13 mouse cellular contexts compared by ENCODE assay signal in genomic region chr3:119256516-119256915, GRCm38 (mm10).
A peak's percentile ranks its signal among the peaks of the same experiment; 100 is the strongest.
DNase-seq lines count a peak whose midpoint lies in the region; ATAC-seq and TF ChIP-seq lines count a peak whose summit lies in the region.
"Had no signal": no experiment of that assay in that cellular context is flagged by ENCODE, and none has a peak within 500 bp of the region (broad histone marks: within the 10 kb centered on the region; RNA-seq: fewer than 3 reads in every experiment).

No protein-coding gene starts in this region.

- H3K4me1 ChIP-seq in forebrain, postnatal 0 days (ENCODE audit: insufficient read depth): no peaks in the 10 kb centered on the region
- no peaks in the 10 kb centered on the region for H3K4me1 ChIP-seq in forebrain, embryonic 15.5 days
- H3K4me1 ChIP-seq in midbrain, embryonic 12.5 days: no peaks in the 10 kb centered on the region
- no peaks in the 10 kb centered on the region for H3K4me1 ChIP-seq in midbrain, embryonic 15.5 days
- H3K4me1 ChIP-seq in embryonic facial prominence, embryonic 14.5 days (ENCODE audit: control insufficient read depth, insufficient read depth, low read length): no peaks in the 10 kb centered on the region
- no peaks in the 10 kb centered on the region for H3K4me1 ChIP-seq in heart, embryonic 11.5 days (ENCODE audit: control insufficient read depth, insufficient read depth, low read length)
- H3K4me1 ChIP-seq: embryonic facial prominence, embryonic 15.5 days; neural tube, embryonic 13.5 days had no signal

- no peaks in the 10 kb centered on the region for H3K27me3 ChIP-seq in forebrain, postnatal 0 days (ENCODE audit: insufficient read depth, low read length)
- no peaks in the 10 kb centered on the region for H3K27me3 ChIP-seq in forebrain, embryonic 15.5 days
- no peaks in the 10 kb centered on the region for H3K27me3 ChIP-seq in midbrain, embryonic 12.5 days
- no peaks in the 10 kb centered on the region for H3K27me3 ChIP-seq in midbrain, embryonic 15.5 days (replicated peaks)
- no peaks in the 10 kb centered on the region for H3K27me3 ChIP-seq in embryonic facial prominence, embryonic 14.5 days (replicated peaks; ENCODE audit: control insufficient read depth, insufficient read depth, low read length)
- no peaks in the 10 kb centered on the region for H3K27me3 ChIP-seq in heart, embryonic 11.5 days (ENCODE audit: control insufficient read depth, insufficient read depth, low read length)
- H3K27me3 ChIP-seq: embryonic facial prominence, embryonic 15.5 days; heart, embryonic 15.5 days; limb, embryonic 13.5 days; neural tube, embryonic 13.5 days had no signal

- no peak overlapping the region for H3K27ac ChIP-seq in forebrain, postnatal 0 days (ENCODE audit: low read depth, low read length)
- no peak overlapping the region for H3K27ac ChIP-seq in forebrain, embryonic 15.5 days (replicated peaks)
- no peak overlapping the region for H3K27ac ChIP-seq in midbrain, embryonic 12.5 days (replicated peaks)
- no peak overlapping the region for H3K27ac ChIP-seq in midbrain, embryonic 15.5 days
- no peak overlapping the region for H3K27ac ChIP-seq in embryonic facial prominence, embryonic 14.5 days (replicated peaks; ENCODE audit: low read depth, low read length)
- no peak overlapping the region for H3K27ac ChIP-seq in heart, embryonic 11.5 days (ENCODE audit: low read depth, low read length)
- H3K27ac ChIP-seq: embryonic facial prominence, embryonic 15.5 days; heart, embryonic 15.5 days; limb, embryonic 13.5 days; neural tube, embryonic 13.5 days had no signal

- WGBS in forebrain, postnatal 0 days: 21% methylated on average over 5 of the region's 5 CpGs
- 22% methylated on average over 5 of the region's 5 CpGs for WGBS in forebrain, embryonic 15.5 days
- WGBS in midbrain, embryonic 12.5 days: 50% methylated on average over 5 of the region's 5 CpGs
- 39% methylated on average over 5 of the region's 5 CpGs for WGBS in midbrain, embryonic 15.5 days
- WGBS in embryonic facial prominence, embryonic 14.5 days: 54% methylated on average over 5 of the region's 5 CpGs
- WGBS in heart, embryonic 11.5 days (ENCODE audit: insufficient replicate concordance): 51% methylated on average over 5 of the region's 5 CpGs

- no peaks in the 10 kb centered on the region for H3K9me3 ChIP-seq in forebrain, postnatal 0 days (ENCODE audit: low read length)
- no peaks in the 10 kb centered on the region for H3K9me3 ChIP-seq in forebrain, embryonic 15.5 days
- H3K9me3 ChIP-seq in midbrain, embryonic 12.5 days: no peaks in the 10 kb centered on the region
- H3K9me3 ChIP-seq in midbrain, embryonic 15.5 days: no peaks in the 10 kb centered on the region
- H3K9me3 ChIP-seq in embryonic facial prominence, embryonic 14.5 days (ENCODE audit: control insufficient read depth, low read length): no peaks in the 10 kb centered on the region
- H3K9me3 ChIP-seq in heart, embryonic 11.5 days (replicated peaks; ENCODE audit: control insufficient read depth, low read length): no peaks in the 10 kb centered on the region
- H3K9me3 ChIP-seq: embryonic facial prominence, embryonic 15.5 days; heart, embryonic 15.5 days; limb, embryonic 13.5 days; neural tube, embryonic 13.5 days had no signal

- ATAC-seq in forebrain, postnatal 0 days: no peak
- ATAC-seq in forebrain, embryonic 15.5 days (replicated peaks): no peak
- ATAC-seq in midbrain, embryonic 12.5 days (ENCODE audit: low FRiP score, low read depth): 0 out of 2 replicates have a peak, but pooled peaks have one; percentile 58
- no peak for ATAC-seq in midbrain, embryonic 15.5 days (replicated peaks)
- no peak for ATAC-seq in embryonic facial prominence, embryonic 14.5 days (ENCODE audit: low read depth)
- ATAC-seq in heart, embryonic 11.5 days (replicated peaks; ENCODE audit: insufficient number of reproducible peaks, low FRiP score, low TSS enrichment): no peak

- H3K4me2 ChIP-seq in forebrain, postnatal 0 days (ENCODE audit: low read depth): no peak overlapping the region
- no peak overlapping the region for H3K4me2 ChIP-seq in forebrain, embryonic 15.5 days (replicated peaks)
- H3K4me2 ChIP-seq in midbrain, embryonic 12.5 days (replicated peaks): no peak overlapping the region
- H3K4me2 ChIP-seq in midbrain, embryonic 15.5 days: no peak overlapping the region
- no peak overlapping the region for H3K4me2 ChIP-seq in embryonic facial prominence, embryonic 14.5 days (ENCODE audit: low read depth, low read length)
- no peak overlapping the region for H3K4me2 ChIP-seq in heart, embryonic 11.5 days
- H3K4me2 ChIP-seq: embryonic facial prominence, embryonic 15.5 days; heart, embryonic 15.5 days; limb, embryonic 13.5 days; neural tube, embryonic 13.5 days had no signal

- H3K9ac ChIP-seq in forebrain, postnatal 0 days: no peak overlapping the region
- no peak overlapping the region for H3K9ac ChIP-seq in forebrain, embryonic 15.5 days (replicated peaks)
- no peak overlapping the region for H3K9ac ChIP-seq in midbrain, embryonic 12.5 days (replicated peaks)
- no peak overlapping the region for H3K9ac ChIP-seq in midbrain, embryonic 15.5 days
- no peak overlapping the region for H3K9ac ChIP-seq in embryonic facial prominence, embryonic 14.5 days (ENCODE audit: low read depth, low read length)
- H3K9ac ChIP-seq in heart, embryonic 11.5 days (ENCODE audit: low read depth, low read length): no peak overlapping the region
- H3K9ac ChIP-seq: embryonic facial prominence, embryonic 15.5 days; heart, embryonic 15.5 days; limb, embryonic 13.5 days; neural tube, embryonic 13.5 days had no signal

- H3K36me3 ChIP-seq in forebrain, postnatal 0 days (ENCODE audit: insufficient read depth): no peaks in the 10 kb centered on the region
- H3K36me3 ChIP-seq in forebrain, embryonic 15.5 days: no peaks in the 10 kb centered on the region
- H3K36me3 ChIP-seq in midbrain, embryonic 12.5 days: no peaks in the 10 kb centered on the region
- H3K36me3 ChIP-seq in midbrain, embryonic 15.5 days (replicated peaks): no peaks in the 10 kb centered on the region
- no peaks in the 10 kb centered on the region for H3K36me3 ChIP-seq in embryonic facial prominence, embryonic 14.5 days (ENCODE audit: control insufficient read depth, insufficient read depth, low read length)
- H3K36me3 ChIP-seq in heart, embryonic 11.5 days (ENCODE audit: control insufficient read depth, insufficient read depth, low read length): no peaks in the 10 kb centered on the region
- H3K36me3 ChIP-seq: embryonic facial prominence, embryonic 15.5 days; G1E; heart, embryonic 15.5 days; limb, embryonic 13.5 days; neural tube, embryonic 13.5 days had no signal

- H3K4me3 ChIP-seq in forebrain, postnatal 0 days (ENCODE audit: low read depth, low read length): no peak overlapping the region
- H3K4me3 ChIP-seq in forebrain, embryonic 15.5 days: no peak overlapping the region
- H3K4me3 ChIP-seq in midbrain, embryonic 12.5 days: no peak overlapping the region
- H3K4me3 ChIP-seq in midbrain, embryonic 15.5 days: no peak overlapping the region
- H3K4me3 ChIP-seq in embryonic facial prominence, embryonic 14.5 days (ENCODE audit: low read depth, low read length): no peak overlapping the region
- no peak overlapping the region for H3K4me3 ChIP-seq in heart, embryonic 11.5 days (ENCODE audit: low read depth, low read length)
- H3K4me3 ChIP-seq: embryonic facial prominence, embryonic 15.5 days; heart, embryonic 15.5 days; limb, embryonic 13.5 days; neural tube, embryonic 13.5 days had no signal

- TF ChIP-seq CTCF in forebrain, postnatal 0 days (IDR thresholded peaks at IDR 0.05; ENCODE audit: low read depth): peak; percentile 63

- peak; percentile 52 for DNase-seq in forebrain, postnatal 0 days
- DNase-seq in embryonic facial prominence, embryonic 14.5 days (ENCODE audit: low spot score): peak; percentile 14
- DNase-seq in right cerebral cortex, postnatal 14 days: peak; percentile 12
- DNase-seq in heart, adult 8-10 months (ENCODE audit: low spot score): no peak
